Mouse (Mus musculus): Measurements from ENCODE around the gene Slc25a3. TPM values are rescaled to one million over a fixed set of nuclear protein-coding genes. Genes with fewer than 3 reads are reported as not detected.

The Slc25a3 gene
- polyA plus RNA-seq, 1 experiment from 2014 or later = 491 TPM

DNA sequence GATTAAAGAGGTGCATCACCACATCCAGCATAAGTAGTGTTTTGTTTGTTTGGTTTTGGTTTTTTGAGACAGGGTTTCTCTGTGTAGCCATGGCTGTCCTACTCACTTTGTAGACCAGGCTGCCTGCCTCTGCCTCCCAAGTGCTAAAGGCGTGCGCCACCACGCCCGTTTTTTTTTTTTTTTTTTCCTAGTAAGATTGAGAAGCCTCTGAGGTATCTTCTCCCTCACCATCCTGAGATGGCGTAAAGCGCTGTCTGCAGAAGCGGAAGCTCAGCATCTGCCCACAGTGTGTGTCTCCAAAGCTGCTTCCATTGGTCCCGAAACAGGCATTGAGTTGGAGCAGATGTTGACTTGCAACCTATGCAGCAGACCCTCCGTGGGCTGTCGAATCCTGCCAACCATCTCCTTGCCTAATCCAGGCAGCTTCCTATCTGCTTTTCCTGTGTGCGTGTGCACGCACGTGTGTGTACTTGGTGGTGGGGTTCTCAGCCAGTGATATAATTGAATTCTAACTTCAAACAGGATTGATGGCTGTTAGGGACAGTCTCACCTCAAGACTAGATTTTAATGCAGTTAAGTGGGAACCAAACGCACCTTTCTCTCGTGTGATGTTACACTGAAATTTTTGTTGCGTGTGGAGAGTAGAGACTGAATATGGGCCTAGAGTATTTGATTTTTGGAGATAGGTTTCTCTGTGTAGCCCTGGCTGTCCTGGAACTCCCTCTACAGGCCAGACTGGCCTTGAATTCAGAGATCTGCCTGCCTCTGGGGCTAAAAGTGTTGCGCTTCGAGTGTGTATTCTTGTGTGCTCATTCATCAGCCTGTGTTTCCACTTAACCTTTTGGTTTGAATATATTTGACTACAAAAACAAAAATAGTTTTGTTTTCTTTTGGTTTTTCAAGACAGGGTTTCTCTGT lies 19.7 kb upstream of the Slc25a3 start:
- Histone ChIP-seq H3K9me3 (ENCODE audit: control insufficient read depth, low read length) (no peaks in the 10 kb centered on the region), H3K36me3 (ENCODE audit: control insufficient read depth, insufficient read depth) (peaks cover 10% of the 10 kb centered on the region), H3K27ac (ENCODE audit: low read length) (no peak overlapping the region), H3K4me2 (ENCODE audit: low read length) (no peak overlapping the region), H3K27me3 (replicated peaks; ENCODE audit: control insufficient read depth, insufficient read depth, low read length) (no peaks in the 10 kb centered on the region), H3K4me1 (replicated peaks; ENCODE audit: control insufficient read depth, insufficient read depth, low read length) (no peaks in the 10 kb centered on the region), H3K4me3 (replicated peaks; ENCODE audit: low read length) (no peak overlapping the region), H3K9ac (replicated peaks; ENCODE audit: low read depth, low read length) (no peak overlapping the region)
- ATAC-seq = 0 out of 2 replicates have a peak, but pooled peaks have one; percentile 27
- WGBS = 77% methylated on average over 18 of the region's 18 CpGs

- H3K27ac ChIP-seq (ENCODE audit: low read length) = no peak overlapping the region
- H3K36me3 ChIP-seq (ENCODE audit: control insufficient read depth, insufficient read depth) = peaks cover 10% of the 10 kb centered on the region
- no peaks in the 10 kb centered on the region for H3K27me3 ChIP-seq (replicated peaks; ENCODE audit: control insufficient read depth, insufficient read depth, low read length)
- H3K9me3 ChIP-seq (ENCODE audit: control insufficient read depth, low read length) = no peaks in the 10 kb centered on the region
- H3K4me3 ChIP-seq (replicated peaks; ENCODE audit: low read length) = no peak overlapping the region
- ATAC-seq = no peak
- H3K4me2 ChIP-seq (ENCODE audit: low read length) = no peak overlapping the region
- H3K9ac ChIP-seq (replicated peaks; ENCODE audit: low read depth, low read length) = no peak overlapping the region
- 77% methylated on average over 10 of the region's 10 CpGs for WGBS
- no peaks in the 10 kb centered on the region for H3K4me1 ChIP-seq (replicated peaks; ENCODE audit: control insufficient read depth, insufficient read depth, low read length)
These were observed 18.9 kb upstream of the Slc25a3 start for GRCm38 (mm10) chr10:91142654-91143191.

GRCm38 (mm10) chr10:91141564-91141963 lies 17.7 kb upstream of the Slc25a3 start:
- H3K36me3 ChIP-seq (ENCODE audit: control insufficient read depth, insufficient read depth) = peaks cover 7% of the 10 kb centered on the region
- peak; percentile 48; the same call in 1 of the 2 replicates for ATAC-seq
- WGBS = 44% methylated on average over 2 of the region's 2 CpGs
- no peaks in the 10 kb centered on the region for H3K4me1 ChIP-seq (replicated peaks; ENCODE audit: control insufficient read depth, insufficient read depth, low read length)
- H3K27me3 ChIP-seq (replicated peaks; ENCODE audit: control insufficient read depth, insufficient read depth, low read length) = no peaks in the 10 kb centered on the region
- no peak overlapping the region for H3K4me2 ChIP-seq (ENCODE audit: low read length)
- H3K9me3 ChIP-seq (ENCODE audit: control insufficient read depth, low read length) = no peaks in the 10 kb centered on the region
- no peak overlapping the region for H3K27ac ChIP-seq (ENCODE audit: low read length)
- no peak overlapping the region for H3K4me3 ChIP-seq (replicated peaks; ENCODE audit: low read length)
- no peak overlapping the region for H3K9ac ChIP-seq (replicated peaks; ENCODE audit: low read depth, low read length)

DNA sequence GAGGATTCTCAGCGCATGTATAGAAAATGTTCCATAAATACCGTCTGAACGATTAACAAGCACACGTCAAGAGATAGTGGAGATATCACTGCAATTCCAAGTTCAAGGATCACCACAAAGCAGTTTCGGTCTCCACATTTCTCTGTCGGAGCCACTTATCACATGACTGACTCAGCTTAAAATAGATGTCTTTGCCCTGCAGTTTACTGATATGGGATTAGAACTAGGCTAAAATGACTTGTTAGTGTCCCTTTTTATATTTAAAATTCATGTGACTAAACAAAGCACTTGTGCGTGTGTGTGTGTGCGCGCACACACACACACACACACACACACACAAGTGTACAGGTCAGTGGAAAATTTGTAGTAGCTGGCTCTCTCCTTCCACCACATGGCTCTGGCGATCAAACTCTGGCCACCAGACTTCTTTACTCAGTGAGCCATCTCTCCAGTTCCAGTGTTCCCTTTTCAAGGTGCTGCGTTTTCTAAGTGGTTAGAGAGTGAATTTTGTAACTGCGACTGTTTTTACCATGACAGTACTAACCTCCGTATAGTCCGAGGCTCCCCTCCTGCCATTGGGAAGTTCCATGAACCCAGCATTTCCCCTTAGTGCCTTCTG lies 15.4 kb upstream of the Slc25a3 start:
- no peaks in the 10 kb centered on the region for H3K27me3 ChIP-seq (replicated peaks; ENCODE audit: control insufficient read depth, insufficient read depth, low read length)
- H3K9me3 ChIP-seq (ENCODE audit: control insufficient read depth, low read length) = no peaks in the 10 kb centered on the region
- peaks cover 6% of the 10 kb centered on the region; the same call in 1 of the 2 replicates for H3K4me1 ChIP-seq (replicated peaks; ENCODE audit: control insufficient read depth, insufficient read depth, low read length)
- H3K4me3 ChIP-seq (replicated peaks; ENCODE audit: low read length) = no peak overlapping the region
- no peaks in the 10 kb centered on the region for H3K36me3 ChIP-seq (ENCODE audit: control insufficient read depth, insufficient read depth)
- no peak overlapping the region for H3K4me2 ChIP-seq (ENCODE audit: low read length)
- 91% methylated on average over 14 of the region's 14 CpGs for WGBS
- H3K9ac ChIP-seq (replicated peaks; ENCODE audit: low read depth, low read length) = no peak overlapping the region
- no peak overlapping the region for H3K27ac ChIP-seq (ENCODE audit: low read length)
- ATAC-seq = no peak

GRCm38 (mm10) chr10:91138317-91138716 lies 14.5 kb upstream of the Slc25a3 start:
- 87% methylated on average over 3 of the region's 3 CpGs for WGBS
- H3K9ac ChIP-seq (replicated peaks; ENCODE audit: low read depth, low read length) = no peak overlapping the region
- ATAC-seq = no peak

DNA sequence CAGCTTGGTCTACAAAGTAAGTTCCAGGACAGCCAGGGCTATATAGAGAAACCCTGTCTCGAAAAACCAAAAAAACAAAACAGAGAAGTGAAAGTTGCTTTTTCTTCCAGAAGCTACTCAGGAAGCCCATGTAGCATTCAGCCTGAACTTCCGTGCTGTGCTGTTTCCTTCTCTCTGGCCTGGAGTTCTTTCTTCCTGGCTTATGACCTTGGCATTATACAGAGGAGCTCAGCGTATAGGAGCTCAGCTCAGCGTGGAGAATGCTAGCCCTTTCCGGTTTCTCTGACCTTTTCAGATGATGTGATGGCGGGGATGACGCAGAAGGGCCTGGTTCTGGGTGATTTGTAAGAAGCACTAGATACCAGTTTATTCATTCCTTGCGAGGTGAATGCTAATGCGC lies 13.5 kb upstream of the Slc25a3 start:
- H3K36me3 ChIP-seq (ENCODE audit: control insufficient read depth, insufficient read depth) = no peaks in the 10 kb centered on the region
- H3K4me3 ChIP-seq (replicated peaks; ENCODE audit: low read length) = no peak overlapping the region
- H3K9me3 ChIP-seq (ENCODE audit: control insufficient read depth, low read length) = no peaks in the 10 kb centered on the region
- no peaks in the 10 kb centered on the region for H3K27me3 ChIP-seq (replicated peaks; ENCODE audit: control insufficient read depth, insufficient read depth, low read length)
- no peak overlapping the region for H3K27ac ChIP-seq (ENCODE audit: low read length)
- H3K4me1 ChIP-seq (replicated peaks; ENCODE audit: control insufficient read depth, insufficient read depth, low read length) = peaks cover 6% of the 10 kb centered on the region; the same call in 1 of the 2 replicates
- WGBS = 76% methylated on average over 9 of the region's 9 CpGs
- ATAC-seq = no peak
- no peak overlapping the region for H3K9ac ChIP-seq (replicated peaks; ENCODE audit: low read depth, low read length)
- H3K4me2 ChIP-seq (ENCODE audit: low read length) = no peak overlapping the region

More at GRCm38 (mm10) chr10:91138317-91138716, 14.5 kb upstream of the Slc25a3 start:
- H3K9me3 ChIP-seq (ENCODE audit: control insufficient read depth, low read length) = no peaks in the 10 kb centered on the region
- H3K27me3 ChIP-seq (replicated peaks; ENCODE audit: control insufficient read depth, insufficient read depth, low read length) = no peaks in the 10 kb centered on the region
- no peak overlapping the region for H3K4me3 ChIP-seq (replicated peaks; ENCODE audit: low read length)
- H3K4me1 ChIP-seq (replicated peaks; ENCODE audit: control insufficient read depth, insufficient read depth, low read length) = peaks cover 6% of the 10 kb centered on the region; the same call in 1 of the 2 replicates
- no peak overlapping the region for H3K27ac ChIP-seq (ENCODE audit: low read length)
- H3K36me3 ChIP-seq (ENCODE audit: control insufficient read depth, insufficient read depth) = no peaks in the 10 kb centered on the region
- H3K4me2 ChIP-seq (ENCODE audit: low read length) = no peak overlapping the region

GRCm38 (mm10) chr10:91135302-91135972 lies 11.6 kb upstream of the Slc25a3 start:
- 36% methylated on average over 7 of the region's 7 CpGs for WGBS
- ATAC-seq = peak; percentile 74
- peaks cover 6% of the 10 kb centered on the region; the same call in 1 of the 2 replicates for H3K4me1 ChIP-seq (replicated peaks; ENCODE audit: control insufficient read depth, insufficient read depth, low read length)

GRCm38 (mm10) chr10:91131565-91131964 lies 7.7 kb upstream of the Slc25a3 start:
- H3K27ac ChIP-seq (ENCODE audit: low read length) = no peak overlapping the region
- no peak overlapping the region for H3K4me3 ChIP-seq (replicated peaks; ENCODE audit: low read length)
- ATAC-seq = no peak
- peaks cover 6% of the 10 kb centered on the region; the same call in 1 of the 2 replicates for H3K4me1 ChIP-seq (replicated peaks; ENCODE audit: control insufficient read depth, insufficient read depth, low read length)
- H3K27me3 ChIP-seq (replicated peaks; ENCODE audit: control insufficient read depth, insufficient read depth, low read length) = no peaks in the 10 kb centered on the region
- H3K9ac ChIP-seq (replicated peaks; ENCODE audit: low read depth, low read length) = no peak overlapping the region
- H3K4me2 ChIP-seq (ENCODE audit: low read length) = no peak overlapping the region
- WGBS = 67% methylated on average over 1 of the region's 1 CpGs
- no peaks in the 10 kb centered on the region for H3K9me3 ChIP-seq (ENCODE audit: control insufficient read depth, low read length)
- no peaks in the 10 kb centered on the region for H3K36me3 ChIP-seq (ENCODE audit: control insufficient read depth, insufficient read depth)

More at GRCm38 (mm10) chr10:91135302-91135972, 11.6 kb upstream of the Slc25a3 start:
- Histone ChIP-seq H3K9me3 (ENCODE audit: control insufficient read depth, low read length) (no peaks in the 10 kb centered on the region), H3K9ac (replicated peaks; ENCODE audit: low read depth, low read length) (no peak overlapping the region), H3K4me2 (ENCODE audit: low read length) (no peak overlapping the region), H3K27ac (ENCODE audit: low read length) (no peak overlapping the region), H3K27me3 (replicated peaks; ENCODE audit: control insufficient read depth, insufficient read depth, low read length) (no peaks in the 10 kb centered on the region), H3K36me3 (ENCODE audit: control insufficient read depth, insufficient read depth) (no peaks in the 10 kb centered on the region), H3K4me3 (replicated peaks; ENCODE audit: low read length) (no peak overlapping the region)

GRCm38 (mm10) chr10:91130792-91131191 lies 6.9 kb upstream of the Slc25a3 start:
- 81% methylated on average over 3 of the region's 3 CpGs for WGBS
- H3K27me3 ChIP-seq (replicated peaks; ENCODE audit: control insufficient read depth, insufficient read depth, low read length) = no peaks in the 10 kb centered on the region
- peaks cover 5% of the 10 kb centered on the region; the same call in 1 of the 2 replicates for H3K4me1 ChIP-seq (replicated peaks; ENCODE audit: control insufficient read depth, insufficient read depth, low read length)

More at GRCm38 (mm10) chr10:91130792-91131191, 6.9 kb upstream of the Slc25a3 start:
- H3K4me3 ChIP-seq (replicated peaks; ENCODE audit: low read length) = no peak overlapping the region
- H3K9me3 ChIP-seq (ENCODE audit: control insufficient read depth, low read length) = no peaks in the 10 kb centered on the region
- ATAC-seq = no peak
- no peak overlapping the region for H3K9ac ChIP-seq (replicated peaks; ENCODE audit: low read depth, low read length)
- H3K36me3 ChIP-seq (ENCODE audit: control insufficient read depth, insufficient read depth) = no peaks in the 10 kb centered on the region
- H3K27ac ChIP-seq (ENCODE audit: low read length) = no peak overlapping the region
- no peak overlapping the region for H3K4me2 ChIP-seq (ENCODE audit: low read length)
